Mouse (Mus musculus): ENCODE results near the gene Rgs6. TPM values are rescaled to one million over a fixed set of nuclear protein-coding genes. Genes with fewer than 3 reads are reported as not detected.

Rgs6 gene
- polyA plus RNA-seq, 1 experiment, result 0.69 TPM

DNA sequence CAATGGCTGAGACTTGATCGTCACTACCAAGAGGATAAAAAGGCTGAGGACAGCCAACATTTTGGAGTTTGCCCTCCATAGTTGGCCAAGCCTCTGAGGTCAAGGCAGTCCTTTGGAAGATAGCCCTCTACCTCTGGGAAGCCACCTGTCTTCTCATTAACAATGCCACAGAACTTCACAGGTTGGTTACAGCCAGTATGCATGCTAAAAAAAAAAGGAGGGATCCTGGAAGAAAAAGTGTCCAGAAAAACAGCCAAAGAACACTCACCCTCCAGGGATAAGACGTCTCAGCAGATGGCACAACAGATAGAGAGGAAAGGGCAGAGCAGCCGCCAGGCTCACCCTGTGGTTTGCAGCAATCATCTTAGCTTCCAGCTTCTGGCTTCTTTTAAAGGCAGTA lies 154.9 kb downstream of the Rgs6 start:
- Histone ChIP-seq H3K4me3 (replicated peaks) (no peak overlapping the region), H3K9me3 (no peaks in the 10 kb centered on the region), H3K27me3 (replicated peaks) (no peaks in the 10 kb centered on the region), H3K36me3 (replicated peaks; ENCODE audit: low read length) (no peaks in the 10 kb centered on the region), H3K4me1 (no peaks in the 10 kb centered on the region)
- TF ChIP-seq GATA1 (IDR thresholded peaks at IDR 0.05; ENCODE audit: borderline replicate concordance, low read length) (no peak), FLI1 (IDR thresholded peaks at IDR 0.05; ENCODE audit: low read length) (no peak)

GRCm38 (mm10) chr12:82744026-82744425 lies 155.9 kb downstream of the Rgs6 start:
- H3K36me3 ChIP-seq (replicated peaks; ENCODE audit: low read length), result no peaks in the 10 kb centered on the region

DNA sequence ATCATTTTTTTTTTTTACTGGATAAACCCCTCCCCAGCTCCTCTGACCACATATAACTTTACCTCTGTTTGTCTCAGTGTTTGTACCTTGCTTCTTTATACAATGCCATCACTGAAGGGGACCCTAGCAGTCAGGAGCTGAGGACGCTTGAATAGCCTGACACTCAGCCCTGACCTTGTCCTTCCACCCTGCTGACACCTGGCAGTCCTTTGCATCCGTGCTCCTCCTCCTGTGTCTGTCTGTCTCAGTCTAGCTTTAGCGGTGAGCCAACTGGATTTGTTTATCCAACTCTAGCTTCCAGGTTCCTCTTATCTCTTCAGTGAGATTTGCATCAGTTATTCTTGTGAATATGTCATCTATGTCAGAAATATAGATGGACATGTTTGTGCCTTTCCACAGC lies 156.7 kb downstream of the Rgs6 start:
- H3K4me1 ChIP-seq, result no peaks in the 10 kb centered on the region
- no peaks in the 10 kb centered on the region for H3K36me3 ChIP-seq (replicated peaks; ENCODE audit: low read length)
- no peaks in the 10 kb centered on the region for H3K9me3 ChIP-seq
- no peak overlapping the region for H3K4me3 ChIP-seq (replicated peaks)
- H3K27me3 ChIP-seq (replicated peaks), result no peaks in the 10 kb centered on the region
- no peak for TF ChIP-seq GATA1 (IDR thresholded peaks at IDR 0.05; ENCODE audit: borderline replicate concordance, low read length)
- no peak for TF ChIP-seq FLI1 (IDR thresholded peaks at IDR 0.05; ENCODE audit: low read length)

More at GRCm38 (mm10) chr12:82744026-82744425, 155.9 kb downstream of the Rgs6 start:
- Histone ChIP-seq H3K4me3 (replicated peaks) (no peak overlapping the region), H3K9me3 (no peaks in the 10 kb centered on the region), H3K4me1 (no peaks in the 10 kb centered on the region), H3K27me3 (replicated peaks) (no peaks in the 10 kb centered on the region)
- TF ChIP-seq GATA1 (IDR thresholded peaks at IDR 0.05; ENCODE audit: borderline replicate concordance, low read length) (no peak), FLI1 (IDR thresholded peaks at IDR 0.05; ENCODE audit: low read length) (no peak)

DNA sequence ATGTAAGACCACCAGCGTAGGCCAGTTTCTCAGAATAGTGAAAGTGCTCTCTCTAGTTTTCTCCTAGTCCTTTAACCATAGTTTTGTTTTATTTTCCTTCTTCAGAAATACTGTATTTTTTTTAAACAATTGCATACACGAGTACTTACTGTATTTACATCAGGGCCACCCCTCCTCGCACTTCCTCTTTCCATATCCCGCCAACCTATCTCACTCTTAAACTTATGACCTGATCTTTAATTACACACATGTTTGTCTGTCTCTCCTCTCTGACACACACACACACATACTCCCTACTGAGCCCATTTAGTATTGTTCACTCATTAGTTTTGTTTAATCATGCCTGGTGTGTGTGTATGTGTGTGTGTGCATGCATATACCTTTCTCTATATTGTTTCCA lies 159.0 kb downstream of the Rgs6 start:
- no peaks in the 10 kb centered on the region for H3K36me3 ChIP-seq (replicated peaks; ENCODE audit: low read length)

GRCm38 (mm10) chr12:82751846-82752245 lies 163.8 kb downstream of the Rgs6 start:
- H3K36me3 ChIP-seq (replicated peaks; ENCODE audit: low read length), result no peaks in the 10 kb centered on the region

More for the DNA sequence above, 159.0 kb downstream of the Rgs6 start:
- Histone ChIP-seq H3K4me3 (replicated peaks) (no peak overlapping the region), H3K4me1 (no peaks in the 10 kb centered on the region), H3K27me3 (replicated peaks) (no peaks in the 10 kb centered on the region), H3K9me3 (no peaks in the 10 kb centered on the region)
- TF ChIP-seq GATA1 (IDR thresholded peaks at IDR 0.05; ENCODE audit: borderline replicate concordance, low read length) (no peak), FLI1 (IDR thresholded peaks at IDR 0.05; ENCODE audit: low read length) (no peak)

GRCm38 (mm10) chr12:82754501-82754900 lies 166.4 kb downstream of the Rgs6 start:
- Histone ChIP-seq H3K4me3 (replicated peaks) (no peak overlapping the region), H3K36me3 (replicated peaks; ENCODE audit: low read length) (no peaks in the 10 kb centered on the region), H3K27me3 (replicated peaks) (no peaks in the 10 kb centered on the region), H3K9me3 (peaks cover 6% of the 10 kb centered on the region), H3K4me1 (no peaks in the 10 kb centered on the region)
- TF ChIP-seq GATA1 (IDR thresholded peaks at IDR 0.05; ENCODE audit: borderline replicate concordance, low read length), result no peak
- no peak for TF ChIP-seq FLI1 (IDR thresholded peaks at IDR 0.05; ENCODE audit: low read length)

More at GRCm38 (mm10) chr12:82751846-82752245, 163.8 kb downstream of the Rgs6 start:
- H3K27me3 ChIP-seq (replicated peaks), result no peaks in the 10 kb centered on the region
- H3K4me3 ChIP-seq (replicated peaks), result no peak overlapping the region
- no peaks in the 10 kb centered on the region for H3K4me1 ChIP-seq
- H3K9me3 ChIP-seq, result peaks cover 3% of the 10 kb centered on the region
- no peak for TF ChIP-seq FLI1 (IDR thresholded peaks at IDR 0.05; ENCODE audit: low read length)
- TF ChIP-seq GATA1 (IDR thresholded peaks at IDR 0.05; ENCODE audit: borderline replicate concordance, low read length), result no peak

DNA sequence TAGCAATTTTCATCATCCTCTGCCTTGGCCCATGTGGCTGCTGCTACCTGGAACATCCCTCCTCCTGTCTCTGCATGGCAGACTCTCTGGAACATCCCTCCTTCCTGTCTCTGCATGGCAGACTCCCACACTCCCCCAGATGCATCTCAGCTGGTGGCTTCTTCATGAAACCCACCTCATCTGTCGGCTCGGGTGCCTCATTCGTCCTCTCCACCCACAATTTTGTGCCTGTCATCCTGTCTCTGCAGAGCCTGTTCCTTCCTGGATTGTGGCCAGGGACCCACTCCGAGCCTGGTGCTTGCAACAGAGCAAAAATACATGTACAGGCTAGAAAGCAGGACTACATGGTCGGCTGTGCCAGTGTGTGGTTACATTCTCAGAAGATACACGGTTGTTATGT lies 168.7 kb downstream of the Rgs6 start:
- H3K4me3 ChIP-seq (replicated peaks), result no peak overlapping the region
- H3K4me1 ChIP-seq, result no peaks in the 10 kb centered on the region
- H3K9me3 ChIP-seq, result peaks cover 13% of the 10 kb centered on the region
- H3K27me3 ChIP-seq (replicated peaks), result no peaks in the 10 kb centered on the region
- H3K36me3 ChIP-seq (replicated peaks; ENCODE audit: low read length), result no peaks in the 10 kb centered on the region
- no peak for TF ChIP-seq FLI1 (IDR thresholded peaks at IDR 0.05; ENCODE audit: low read length)
- no peak for TF ChIP-seq GATA1 (IDR thresholded peaks at IDR 0.05; ENCODE audit: borderline replicate concordance, low read length)

GRCm38 (mm10) chr12:82757367-82757766 lies 169.3 kb downstream of the Rgs6 start:
- Histone ChIP-seq H3K4me1 (no peaks in the 10 kb centered on the region), H3K4me3 (replicated peaks) (no peak overlapping the region), H3K27me3 (replicated peaks) (no peaks in the 10 kb centered on the region), H3K9me3 (peaks cover 13% of the 10 kb centered on the region), H3K36me3 (replicated peaks; ENCODE audit: low read length) (no peaks in the 10 kb centered on the region)
- TF ChIP-seq FLI1 (IDR thresholded peaks at IDR 0.05; ENCODE audit: low read length) (no peak), GATA1 (IDR thresholded peaks at IDR 0.05; ENCODE audit: borderline replicate concordance, low read length) (no peak)

GRCm38 (mm10) chr12:82762046-82762445 lies 174.0 kb downstream of the Rgs6 start:
- TF ChIP-seq FLI1 (IDR thresholded peaks at IDR 0.05; ENCODE audit: low read length), result no peak
- no peak for TF ChIP-seq GATA1 (IDR thresholded peaks at IDR 0.05; ENCODE audit: borderline replicate concordance, low read length)
- H3K36me3 ChIP-seq (replicated peaks; ENCODE audit: low read length), result no peaks in the 10 kb centered on the region

DNA sequence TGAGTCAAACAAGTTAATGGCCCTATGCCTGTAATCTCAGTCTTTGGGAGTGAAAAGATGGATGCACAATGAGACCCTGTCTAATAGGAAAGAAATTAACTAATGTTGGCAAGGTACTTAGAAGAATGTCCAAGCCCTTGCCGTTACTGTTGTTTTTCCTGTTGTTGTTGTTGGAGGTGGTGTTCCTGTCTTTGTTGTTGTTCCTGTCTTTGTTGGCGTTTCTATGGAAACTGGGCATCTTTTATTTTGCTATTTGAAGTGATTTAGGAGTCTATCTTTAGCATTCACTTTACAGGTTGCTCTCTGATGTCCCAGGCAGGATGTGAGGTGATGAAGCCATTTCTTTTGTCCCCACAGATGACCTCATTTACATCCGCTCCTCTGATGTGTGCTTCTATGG lies 180.6 kb downstream of the Rgs6 start:
- H3K4me1 ChIP-seq, result no peaks in the 10 kb centered on the region
- H3K9me3 ChIP-seq, result peaks cover 12% of the 10 kb centered on the region
- H3K4me3 ChIP-seq (replicated peaks), result no peak overlapping the region
- no peaks in the 10 kb centered on the region for H3K36me3 ChIP-seq (replicated peaks; ENCODE audit: low read length)
- TF ChIP-seq GATA1 (IDR thresholded peaks at IDR 0.05; ENCODE audit: borderline replicate concordance, low read length) (no peak), FLI1 (IDR thresholded peaks at IDR 0.05; ENCODE audit: low read length) (no peak)
- no peaks in the 10 kb centered on the region for H3K27me3 ChIP-seq (replicated peaks)

More at GRCm38 (mm10) chr12:82762046-82762445, 174.0 kb downstream of the Rgs6 start:
- H3K27me3 ChIP-seq (replicated peaks), result no peaks in the 10 kb centered on the region
- H3K4me3 ChIP-seq (replicated peaks), result no peak overlapping the region
- no peaks in the 10 kb centered on the region for H3K4me1 ChIP-seq
- H3K9me3 ChIP-seq, result peaks cover 22% of the 10 kb centered on the region

GRCm38 (mm10) chr12:82772215-82772614 lies 184.1 kb downstream of the Rgs6 start:
- TF ChIP-seq GATA1 (IDR thresholded peaks at IDR 0.05; ENCODE audit: borderline replicate concordance, low read length), result no peak
- TF ChIP-seq FLI1 (IDR thresholded peaks at IDR 0.05; ENCODE audit: low read length), result no peak
- Histone ChIP-seq H3K4me3 (replicated peaks) (no peak overlapping the region), H3K36me3 (replicated peaks; ENCODE audit: low read length) (no peaks in the 10 kb centered on the region), H3K4me1 (no peaks in the 10 kb centered on the region), H3K9me3 (no peaks in the 10 kb centered on the region), H3K27me3 (replicated peaks) (no peaks in the 10 kb centered on the region)

Data from megakaryocyte, embryonic 14.5 days (primary cell).